Mouse (Mus musculus) lung, postnatal 0 days (tissue): ENCODE results near the gene Larp4.

Experiments
- CTCF ChIP-seq: IDR thresholded peaks from 2 replicates; pipeline ENCODE4 v1.5.1; 2016; ENCODE audit warnings: antibody characterized with exemption, mild to moderate bottlenecking
- EP300 ChIP-seq: IDR thresholded peaks from 2 replicates; pipeline ENCODE4 v1.6.1; 2016; ENCODE audit warnings: antibody characterized with exemption, mild to moderate bottlenecking, control low read depth

- no peak for TF ChIP-seq CTCF
- TF ChIP-seq EP300 = no peak
Observed at GRCm38 (mm10) chr15:100004677-100005273, 34.9 kb downstream of the Larp4 start.
